Mouse (Mus musculus) cerebellum, postnatal 25 days (tissue): ENCODE data around the gene Gabrb1.

Experiments
- DNase-seq, 2 experiments: peaks; one replicate each; pipeline ENCODE4 v3.0.0; 2021; ENCODE audit warnings: mixed read lengths in 2 of 2

The Gabrb1 gene

DNA sequence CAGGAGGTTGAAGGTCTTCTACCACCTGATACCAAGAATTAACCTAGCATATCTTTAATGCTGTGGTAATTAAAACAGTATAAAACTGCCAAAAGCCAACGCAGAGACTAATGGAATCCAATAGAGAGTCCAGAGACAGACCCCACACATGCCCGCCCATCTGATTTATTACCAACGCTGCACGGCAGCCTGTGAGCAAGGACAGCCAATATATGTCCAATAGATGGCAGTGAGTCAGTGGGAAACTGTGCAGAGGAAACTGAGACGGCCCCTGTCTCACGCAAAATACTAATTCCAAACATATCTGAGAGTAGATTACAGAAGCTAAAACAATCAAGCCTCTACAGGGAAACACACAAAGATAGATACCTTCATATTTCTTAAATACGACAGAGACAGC is 506.5 kb downstream of the Gabrb1 start:
- no peak for DNase-seq

GRCm38 (mm10) chr5:72167594-72168284 is 509.8 kb downstream of the Gabrb1 start, which contains the start of gene Commd8:
Gene Commd8, minus strand, starts transcription at chr5:72168189.
- DNase-seq = peak; percentile 91 to 96

GRCm38 (mm10) chr5:72168285-72168621 is 510.3 kb downstream of the Gabrb1 start:
- no peak for DNase-seq

DNA sequence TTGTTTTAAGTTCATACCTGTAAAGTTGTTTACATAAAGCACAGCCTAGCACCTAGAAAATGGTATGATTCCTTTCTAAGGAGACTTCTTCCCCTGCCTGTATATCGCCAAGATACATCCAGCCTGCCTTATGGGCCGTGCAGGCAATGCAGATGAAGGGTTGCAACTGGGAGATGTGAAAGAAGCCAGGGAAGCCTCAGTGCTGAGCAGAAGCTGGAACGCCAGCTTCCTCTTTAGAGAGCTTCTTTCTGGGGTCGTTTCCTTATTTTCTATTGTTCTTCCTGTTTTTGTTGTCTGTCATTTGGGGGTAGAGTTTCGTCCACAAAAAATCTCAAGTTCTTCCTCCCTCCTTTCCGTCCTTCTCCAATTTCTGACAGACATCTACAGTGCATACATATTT is 512.2 kb downstream of the Gabrb1 start:
- DNase-seq = no peak

- DNase-seq = peak; percentile 33 to 48
Measured at GRCm38 (mm10) chr5:72172675-72173074, 514.8 kb downstream of the Gabrb1 start.

- DNase-seq = no peak
Measured at GRCm38 (mm10) chr5:72173521-72173920, 515.6 kb downstream of the Gabrb1 start.

GRCm38 (mm10) chr5:72175050-72175449 is 517.1 kb downstream of the Gabrb1 start:
- DNase-seq = no peak

GRCm38 (mm10) chr5:72175530-72175929 is 517.6 kb downstream of the Gabrb1 start:
- no peak for DNase-seq

DNA sequence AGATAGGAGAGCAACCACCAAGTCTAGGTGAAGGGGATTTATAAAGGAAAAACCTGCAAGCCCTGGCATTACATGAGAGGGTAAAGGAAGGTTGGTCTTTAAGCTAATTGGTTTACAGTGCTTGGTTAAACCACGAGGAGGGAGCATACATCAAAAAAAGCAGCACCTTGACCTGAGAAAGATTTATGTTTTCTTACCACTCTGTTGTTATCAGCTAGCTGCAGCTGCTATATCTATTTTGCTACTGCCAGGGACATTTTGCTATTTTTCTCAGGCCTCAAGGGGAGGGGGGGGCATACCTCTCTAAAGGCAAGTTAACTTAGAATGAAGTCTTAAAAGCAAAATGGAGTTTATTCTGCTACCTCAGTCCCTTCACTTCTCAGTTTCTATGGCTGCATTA is 523.3 kb downstream of the Gabrb1 start:
- no peak for DNase-seq

DNA sequence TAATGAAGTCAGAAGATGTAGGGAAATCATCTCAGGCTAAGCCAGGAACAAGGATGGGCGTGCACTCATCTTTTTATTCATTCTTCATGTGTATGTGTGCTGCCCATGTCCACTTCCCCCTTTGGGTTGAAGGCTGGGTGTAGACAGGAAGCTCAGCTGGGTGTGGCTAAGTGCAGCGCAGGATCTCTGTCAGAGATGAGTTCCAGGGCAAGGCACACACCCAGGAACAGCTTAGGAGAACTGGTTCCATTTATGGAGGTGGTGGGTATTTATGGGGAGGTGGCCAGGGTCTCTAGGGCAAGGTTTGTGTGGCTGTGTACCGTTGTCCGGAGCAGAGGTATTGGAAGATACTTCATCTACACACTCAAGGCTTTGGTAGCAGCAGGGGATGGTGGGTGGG is 524.9 kb downstream of the Gabrb1 start:
- DNase-seq = no peak

DNA sequence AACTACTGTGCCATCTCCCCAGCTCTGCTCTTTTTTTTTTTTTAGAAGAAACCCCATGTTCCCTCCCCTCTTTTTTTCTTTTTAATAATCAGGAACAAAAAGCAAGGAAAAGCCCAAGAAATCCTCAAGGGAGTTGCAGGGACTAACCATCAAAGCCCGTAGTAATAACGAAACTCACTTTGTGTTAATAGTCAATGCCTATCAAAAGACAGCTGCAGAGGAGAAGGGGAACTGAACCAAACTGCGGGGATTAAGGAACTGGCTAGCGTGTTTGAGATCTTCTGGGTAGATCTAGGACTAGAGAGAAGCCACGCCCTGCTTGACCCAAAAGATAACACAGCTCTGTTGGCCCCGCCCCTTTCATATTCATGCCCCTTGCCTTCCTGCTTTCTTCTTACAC is 526.0 kb downstream of the Gabrb1 start:
- DNase-seq = no peak

DNA sequence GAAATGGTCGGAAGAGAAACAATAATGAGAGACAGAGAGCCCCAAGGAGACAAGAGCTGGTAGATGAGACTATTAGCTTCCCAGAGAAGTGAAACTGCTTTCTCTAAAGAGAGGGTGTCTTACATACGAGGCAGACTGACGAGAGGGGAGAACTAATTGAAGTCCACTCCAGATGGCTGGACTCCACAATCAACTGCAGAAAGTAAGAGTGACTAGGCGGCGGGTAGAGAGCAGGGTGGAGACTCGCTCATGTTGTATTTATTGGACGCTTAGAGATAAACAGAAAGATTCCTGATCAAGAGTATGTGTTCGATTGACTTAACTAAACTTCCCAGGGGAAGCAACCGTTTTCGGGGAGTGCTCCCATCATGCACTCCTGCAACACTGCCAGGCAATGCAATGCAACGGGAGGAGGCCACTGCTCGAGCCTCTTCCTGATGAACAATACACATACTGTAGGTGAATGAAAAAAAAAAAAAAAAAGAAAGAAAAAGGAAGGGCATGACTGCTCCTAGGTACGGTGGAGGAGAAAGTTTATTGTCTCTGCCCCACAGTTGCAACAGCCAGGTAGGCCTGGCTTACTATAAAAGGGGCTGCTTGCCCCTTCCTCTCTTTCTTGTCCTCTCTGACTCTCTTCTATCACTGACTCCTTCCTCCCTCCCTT is 526.7 kb downstream of the Gabrb1 start:
- DNase-seq = no peak

GRCm38 (mm10) chr5:72191154-72191553 is 533.2 kb downstream of the Gabrb1 start:
- no peak for DNase-seq

GRCm38 (mm10) chr5:72191932-72192331 is 534.0 kb downstream of the Gabrb1 start:
- no peak for DNase-seq

DNA sequence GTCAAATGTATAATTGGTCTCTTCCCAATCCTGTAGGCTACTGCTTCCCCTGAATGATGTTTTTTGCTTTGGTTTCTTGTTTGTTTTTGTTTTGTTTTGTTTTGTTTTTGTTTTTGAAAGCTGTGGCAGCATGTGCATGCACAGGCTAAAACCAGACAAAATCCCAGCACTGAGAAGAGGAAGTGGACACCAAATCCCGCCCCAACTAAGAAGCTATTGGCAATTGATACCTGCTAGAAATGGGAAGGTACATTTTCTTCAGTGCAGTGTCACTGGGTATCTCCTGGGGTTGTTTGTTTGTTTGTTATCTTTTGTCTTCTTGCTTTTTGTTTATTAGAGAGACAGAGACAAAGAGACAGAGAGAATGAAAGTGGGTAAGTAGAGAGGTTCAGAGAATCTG is 537.5 kb downstream of the Gabrb1 start:
- no peak for DNase-seq
